Mouse (Mus musculus) testis, postnatal 10 days (tissue): ENCODE measurements around the gene Phldb2.

Experiments used
- DNase-seq: peaks from one replicate; pipeline ENCODE4 v3.0.0; 2021; ENCODE audit warnings: low spot score

Phldb2 gene

GRCm38 (mm10) chr16:45841016-45841415 is 112.4 kb downstream of the Phldb2 start:
- no peak for DNase-seq

DNA sequence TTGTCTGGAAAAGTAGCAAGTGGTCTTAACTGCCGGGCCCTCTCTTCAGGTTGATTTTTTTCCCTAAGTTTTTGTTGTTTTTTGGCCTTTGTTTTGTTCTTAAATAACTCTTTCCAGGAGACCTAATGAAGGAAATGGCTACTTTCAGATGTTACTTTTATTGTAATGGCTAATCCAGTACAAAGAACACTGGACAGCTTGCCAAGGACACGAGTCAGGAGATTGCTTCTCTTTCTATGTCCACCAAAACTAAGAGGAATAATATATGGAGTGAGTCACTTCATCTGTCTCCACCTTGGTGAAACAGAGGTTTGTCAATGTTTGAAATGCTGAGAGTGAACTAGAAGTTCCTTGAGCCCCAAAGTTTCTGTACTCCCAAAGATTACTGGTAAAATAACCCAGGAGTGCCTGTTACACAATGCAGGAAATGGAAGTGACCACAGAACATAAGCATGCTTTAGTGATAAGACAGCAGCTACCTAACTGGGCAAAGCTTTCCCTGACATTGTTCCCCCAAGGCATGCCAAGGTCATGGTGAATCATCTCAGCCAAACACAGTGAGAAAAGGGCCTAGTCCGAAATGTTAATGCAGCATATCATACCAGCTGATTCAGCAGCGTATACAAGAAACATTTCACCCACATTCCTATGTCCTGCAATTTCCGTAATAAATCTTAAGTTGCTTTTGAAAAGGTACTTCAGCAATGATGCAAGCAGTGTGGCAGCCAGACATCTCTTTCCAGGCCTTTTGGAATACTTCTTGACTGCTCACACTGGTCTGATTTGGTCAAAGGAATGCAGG is 115.7 kb downstream of the Phldb2 start:
- no peak for DNase-seq

DNA sequence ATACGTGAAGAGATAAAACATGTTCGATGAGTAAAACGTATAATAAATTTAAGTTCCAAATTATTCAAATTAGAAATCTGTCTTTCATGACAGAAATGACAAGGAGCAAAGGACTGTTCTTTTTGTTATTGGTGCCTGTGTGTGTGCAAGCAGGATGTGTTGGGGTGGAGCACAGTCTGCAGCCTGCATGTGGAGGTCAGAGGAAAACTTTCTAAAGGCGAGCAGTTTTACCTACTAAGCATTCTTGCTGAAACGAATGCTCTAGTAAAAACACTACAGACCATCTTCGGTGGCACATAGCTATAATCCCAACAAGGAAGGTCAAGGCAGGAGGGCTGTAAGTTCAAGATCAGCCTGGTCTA is 120.7 kb downstream of the Phldb2 start:
- no peak for DNase-seq

DNA sequence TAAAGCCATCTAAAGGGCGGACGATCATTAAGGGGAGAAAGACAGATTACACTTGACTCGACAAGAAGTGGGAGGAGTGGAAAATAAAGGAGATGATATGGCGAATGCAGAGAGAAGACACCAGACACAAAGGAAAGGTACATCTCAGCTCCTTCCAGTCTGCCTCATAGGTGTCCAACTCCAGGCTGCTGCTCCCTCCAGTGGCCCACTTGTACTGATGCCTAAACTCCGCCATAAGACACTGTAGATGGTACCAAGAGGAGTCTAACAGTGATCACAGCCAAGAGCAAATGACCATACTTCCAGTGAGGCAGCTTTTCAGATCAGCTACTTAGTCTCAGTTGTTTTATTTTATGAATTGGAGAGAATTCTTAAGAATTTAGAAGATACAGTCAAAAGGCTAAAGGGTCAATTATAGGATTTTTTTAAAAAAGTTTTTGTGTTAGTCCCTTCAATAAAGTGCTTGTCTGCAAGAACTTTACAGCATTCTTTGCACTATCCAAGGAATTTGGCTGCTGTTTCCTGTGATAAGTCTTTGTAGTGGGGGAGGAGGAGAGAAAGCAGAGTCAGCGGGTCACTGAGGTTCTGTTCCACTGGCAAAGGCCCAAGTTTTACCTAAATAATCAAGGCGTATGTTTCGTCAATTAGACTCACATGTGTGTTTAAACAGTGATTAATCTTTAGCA is 121.2 kb downstream of the Phldb2 start:
- DNase-seq = no peak

- DNase-seq = no peak
Measured at GRCm38 (mm10) chr16:45831094-45831872, 122.1 kb downstream of the Phldb2 start.

DNA sequence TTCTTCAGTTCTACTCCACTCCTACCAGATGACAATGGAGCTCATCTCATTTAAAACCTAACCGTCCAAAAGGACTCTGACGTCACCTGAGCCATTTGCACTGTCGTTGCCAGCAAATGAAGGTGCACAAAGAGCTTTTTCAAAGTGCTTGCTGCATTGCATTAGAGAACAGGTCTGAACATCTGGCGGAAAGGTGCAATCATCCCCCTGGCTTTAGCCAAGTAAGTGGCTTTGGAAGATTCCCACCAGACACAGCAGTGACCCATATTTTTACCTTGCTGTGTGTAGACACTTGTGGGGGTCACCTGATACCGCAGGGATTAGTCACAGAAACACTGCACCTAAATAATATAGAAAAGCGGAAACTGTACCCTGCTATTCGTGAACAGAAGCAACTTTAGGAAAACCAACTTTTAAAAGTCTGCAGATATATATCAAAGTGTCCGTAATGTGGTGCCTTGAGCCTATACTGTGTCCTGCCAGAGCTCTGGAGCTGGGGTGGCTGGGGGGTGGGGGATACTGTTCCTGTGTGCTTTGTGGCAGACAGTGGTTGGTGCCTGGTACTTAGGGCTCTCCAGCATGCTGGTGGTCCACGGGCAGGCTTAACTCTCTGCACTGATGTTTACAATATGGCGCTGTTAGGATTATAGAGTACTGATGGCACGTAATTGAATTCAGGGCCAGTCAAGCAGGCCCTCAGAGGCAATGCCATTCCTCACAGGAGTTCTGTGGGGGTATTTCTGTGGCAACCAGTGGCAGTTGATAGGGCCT is 123.1 kb downstream of the Phldb2 start:
- no peak for DNase-seq

- no peak for DNase-seq
Measured at GRCm38 (mm10) chr16:45825309-45825708, 128.1 kb downstream of the Phldb2 start.

DNA sequence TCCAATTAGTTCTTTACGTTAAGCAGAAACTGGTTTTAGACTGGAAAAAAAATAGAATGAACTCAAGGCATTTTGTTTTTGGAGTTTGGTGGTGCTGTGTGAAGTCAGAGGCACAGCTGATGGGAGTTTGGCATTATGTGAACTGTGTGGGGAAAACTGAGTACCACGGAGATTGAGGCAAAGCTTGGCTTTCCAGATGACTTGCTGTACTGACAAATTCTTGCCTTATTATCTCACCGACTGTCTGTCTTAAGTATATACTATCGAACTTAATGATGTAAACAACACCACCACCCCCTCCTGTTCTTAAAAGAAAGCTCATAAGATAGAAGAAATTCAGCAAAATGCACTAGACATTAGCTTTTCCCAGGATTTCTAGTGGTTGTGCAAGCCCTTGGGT is 129.4 kb downstream of the Phldb2 start:
- DNase-seq = no peak

GRCm38 (mm10) chr16:45819911-45820310 is 133.5 kb downstream of the Phldb2 start:
- DNase-seq = no peak

GRCm38 (mm10) chr16:45817795-45818194 is 135.6 kb downstream of the Phldb2 start:
- DNase-seq = no peak

DNA sequence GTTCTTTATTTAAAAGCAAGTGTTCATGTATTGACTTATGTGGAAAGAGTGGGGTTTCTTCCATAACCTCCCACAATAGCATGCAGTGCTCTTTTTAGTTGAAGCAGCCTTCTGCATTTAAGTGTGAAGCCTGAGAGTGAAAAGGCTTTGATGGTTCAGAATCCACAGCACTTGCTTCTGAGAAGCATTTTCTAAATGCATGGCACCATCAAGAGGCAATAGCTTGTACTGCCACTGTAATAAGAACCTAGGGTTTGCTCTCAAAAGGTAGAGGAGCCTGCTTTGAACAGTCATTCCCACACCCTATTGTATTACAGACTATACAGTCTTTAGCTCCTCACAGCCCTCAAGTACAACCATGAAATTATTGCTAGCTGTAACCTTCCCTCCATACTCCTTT is 136.7 kb downstream of the Phldb2 start:
- no peak for DNase-seq

DNA sequence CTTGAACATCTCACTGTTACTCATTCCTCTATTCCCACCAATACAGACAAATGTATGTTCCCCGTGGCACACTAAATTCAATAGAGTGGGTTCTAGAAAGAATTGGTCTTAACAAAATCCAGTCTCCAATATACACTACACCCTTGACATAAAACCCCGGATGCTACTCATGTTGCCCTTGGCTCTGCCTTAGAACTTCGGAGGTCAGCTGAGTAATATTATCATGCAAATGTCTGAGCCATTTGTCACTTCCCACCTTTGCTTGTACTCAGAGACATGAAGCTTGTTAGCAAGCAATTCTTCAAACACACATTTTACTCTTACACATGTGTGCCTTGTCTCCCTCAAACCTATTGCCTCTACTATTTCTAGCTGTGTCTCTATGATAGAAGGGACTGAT is 138.8 kb downstream of the Phldb2 start:
- DNase-seq = no peak

DNA sequence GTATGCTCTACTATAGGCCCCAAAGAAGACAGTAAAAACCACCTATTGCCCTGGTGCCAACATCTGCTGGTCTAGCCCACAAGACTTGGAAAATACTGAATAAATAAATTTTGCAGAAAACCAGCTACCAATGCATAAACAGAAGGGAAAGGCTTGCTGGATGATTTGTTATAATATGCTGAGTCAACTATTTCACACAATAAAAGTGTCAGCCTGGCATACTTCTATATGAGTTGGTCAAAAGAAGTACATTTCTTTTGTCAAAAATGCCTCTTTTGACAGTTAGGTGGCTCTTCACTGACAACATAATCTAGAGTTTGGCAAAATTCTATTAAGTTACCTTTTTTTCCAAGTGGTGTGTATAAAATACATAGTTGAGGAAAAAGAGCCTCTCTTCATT is 141.6 kb downstream of the Phldb2 start:
- no peak for DNase-seq

GRCm38 (mm10) chr16:45810829-45811326 is 142.5 kb downstream of the Phldb2 start:
- no peak for DNase-seq

DNA sequence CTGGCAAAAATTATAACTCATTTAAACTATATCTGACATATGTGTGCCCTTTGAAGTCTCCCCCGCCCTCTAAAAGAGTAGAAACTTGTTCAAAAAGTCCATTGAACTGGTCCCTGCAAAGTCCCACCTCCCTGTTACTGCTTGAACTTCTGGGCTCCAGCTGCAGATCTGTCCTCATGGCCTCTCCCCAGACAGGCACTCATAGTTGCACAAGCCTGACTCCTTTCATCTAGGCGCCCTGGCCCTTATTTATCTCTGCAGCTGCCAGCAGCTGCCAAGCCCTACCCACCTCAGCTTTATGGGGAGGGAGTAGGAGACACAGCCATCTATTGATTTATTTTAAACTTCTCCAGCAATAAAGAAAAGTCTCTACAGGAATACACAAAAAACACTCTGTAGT is 143.2 kb downstream of the Phldb2 start:
- DNase-seq = no peak

GRCm38 (mm10) chr16:45804708-45805107 is 148.7 kb downstream of the Phldb2 start:
- no peak for DNase-seq

GRCm38 (mm10) chr16:45800406-45800805 is 153.0 kb downstream of the Phldb2 start:
- no peak for DNase-seq

DNA sequence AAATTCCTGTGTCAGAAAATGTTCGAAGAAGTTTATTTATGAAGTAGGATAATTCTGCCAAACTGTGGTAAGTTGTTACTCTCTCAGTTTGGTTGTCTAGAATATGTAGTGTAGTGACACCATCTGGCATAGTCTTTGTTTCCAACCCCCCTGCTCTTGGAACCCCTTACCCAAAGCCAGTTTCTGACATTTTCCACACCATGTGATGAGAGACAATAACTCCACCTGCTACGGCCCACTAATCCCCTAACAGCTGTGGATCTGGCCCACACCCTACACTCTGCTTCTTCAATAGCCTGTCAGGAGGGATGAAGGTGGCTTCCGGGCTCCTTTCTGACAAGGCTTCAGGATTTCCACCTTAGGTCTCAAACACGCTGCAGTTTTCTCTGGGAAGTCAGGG is 154.2 kb downstream of the Phldb2 start:
- DNase-seq = no peak

DNA sequence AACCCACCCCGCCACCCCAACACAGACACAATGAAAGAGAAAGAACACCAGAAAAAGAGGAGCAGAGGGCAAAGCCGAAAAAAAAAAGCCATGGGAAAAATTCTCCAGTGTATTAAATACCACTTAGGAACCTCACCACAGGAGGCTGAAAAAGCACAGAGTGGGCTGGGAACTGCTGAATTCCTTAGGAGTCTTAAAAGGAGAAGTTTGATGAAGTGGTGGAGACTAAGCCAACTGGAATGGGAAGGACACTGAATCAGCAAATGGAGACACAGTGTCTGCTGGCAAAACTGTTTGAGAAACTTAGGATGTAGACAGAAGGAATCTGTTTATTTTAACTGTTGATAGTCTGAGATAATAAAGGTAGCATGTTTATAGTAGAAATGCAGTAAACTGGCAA is 154.8 kb downstream of the Phldb2 start:
- no peak for DNase-seq

DNA sequence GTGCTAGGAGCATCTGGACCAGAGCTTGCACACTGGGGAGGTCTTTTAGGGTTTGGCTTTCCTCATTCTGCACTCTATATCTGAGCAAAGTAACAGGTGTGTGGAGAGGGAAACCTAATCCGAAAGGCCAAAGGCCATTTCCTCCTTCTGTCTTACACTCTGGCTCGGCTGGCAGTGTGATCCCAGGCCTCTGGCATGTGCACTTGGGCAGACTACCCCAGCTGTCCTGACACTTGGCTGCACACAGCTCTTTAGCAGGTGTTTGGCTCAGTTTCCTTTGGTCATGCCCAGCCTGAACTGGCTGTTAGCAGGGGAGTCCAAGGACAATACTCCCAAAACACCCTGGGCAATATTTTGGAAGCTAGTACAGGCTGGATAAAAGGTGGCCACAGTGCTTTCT is 156.6 kb downstream of the Phldb2 start:
- no peak for DNase-seq

GRCm38 (mm10) chr16:45795188-45795693 is 158.2 kb downstream of the Phldb2 start:
- DNase-seq = no peak

DNA sequence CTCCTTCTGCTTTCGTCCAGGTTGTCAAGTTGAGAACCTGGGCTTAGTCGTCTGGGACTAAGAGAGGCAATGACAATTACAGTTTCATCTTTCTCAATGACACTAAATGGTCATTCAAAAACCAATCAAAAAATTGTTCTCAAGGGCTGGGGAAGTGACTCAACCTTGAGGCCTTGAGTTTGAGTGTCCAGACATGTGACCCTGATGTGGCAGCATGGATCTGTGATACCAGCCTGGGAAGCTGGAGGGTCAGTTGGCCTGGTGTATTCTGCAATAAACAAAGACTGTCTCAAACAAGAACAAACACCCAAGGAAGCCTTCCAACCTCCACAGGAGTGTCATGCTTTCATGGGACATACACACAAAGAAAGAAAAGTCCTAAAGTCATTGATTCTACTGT is 160.6 kb downstream of the Phldb2 start:
- no peak for DNase-seq
